In genomic region chr19:25924385-25924769, GRCm38 (mm10) we compare ENCODE assay signal across 12 mouse cellular contexts.
DNase-seq lines count a peak whose midpoint lies in the region; ATAC-seq lines count a peak whose summit lies in the region.
"Had no signal": no experiment of that assay in that cellular context is flagged by ENCODE, and none has a peak within 500 bp of the region (broad histone marks: within the 10 kb centered on the region; RNA-seq: fewer than 3 reads in every experiment).

No protein-coding gene starts in this region.

- 0 out of 2 replicates have a peak overlapping the region, but pooled peaks have one; percentile 12 for H3K4me2 ChIP-seq in embryonic facial prominence, embryonic 12.5 days (replicated peaks)
- no peak overlapping the region for H3K4me2 ChIP-seq in limb, embryonic 11.5 days (ENCODE audit: low read depth, severe bottlenecking)
- H3K4me2 ChIP-seq: neural tube, embryonic 13.5 days had no signal

- DNase-seq in kidney, postnatal 10 days: peak; percentile 7
- no peak for DNase-seq in kidney, postnatal 25 days
- peak; percentile 4 for DNase-seq in ES-CJ7 (ENCODE audit: low read depth, low spot score)
- peak; percentile 26 for DNase-seq in limb, embryonic 11.5 days (ENCODE audit: low spot score)
- DNase-seq: liver; right cerebral cortex, adult 18-20 months; thymus, postnatal 25 days had no signal

- H3K27ac ChIP-seq in embryonic facial prominence, embryonic 12.5 days: peak overlapping the region; percentile 71
- H3K27ac ChIP-seq in limb, embryonic 11.5 days (replicated peaks; ENCODE audit: low read depth, low read length): no peak overlapping the region
- H3K27ac ChIP-seq: neural tube, embryonic 13.5 days had no signal

- 34% methylated on average over 5 of the region's 5 CpGs for WGBS in embryonic facial prominence, embryonic 12.5 days
- 51% methylated on average over 5 of the region's 5 CpGs for WGBS in limb, embryonic 11.5 days

- H3K27me3 ChIP-seq in embryonic facial prominence, embryonic 12.5 days: no peaks in the 10 kb centered on the region
- no peaks in the 10 kb centered on the region for H3K27me3 ChIP-seq in limb, embryonic 11.5 days (ENCODE audit: control insufficient read depth, insufficient read depth, low read length)
- H3K27me3 ChIP-seq: neural tube, embryonic 13.5 days had no signal

- ATAC-seq in embryonic facial prominence, embryonic 12.5 days (ENCODE audit: insufficient number of reproducible peaks, insufficient read depth, low FRiP score, low TSS enrichment): no peak
- ATAC-seq in limb, embryonic 11.5 days (ENCODE audit: insufficient number of reproducible peaks, low FRiP score, low TSS enrichment, low read depth): no peak
- ATAC-seq in erythroid progenitor cell, adult 5-6 weeks (replicated peaks; ENCODE audit: low FRiP score, poor library complexity, severe bottlenecking): no peak
- no peak for ATAC-seq in megakaryocyte progenitor cell, adult 5-6 weeks (replicated peaks; ENCODE audit: poor library complexity)
- ATAC-seq: intestine, embryonic 16.5 days had no signal

- H3K9me3 ChIP-seq in embryonic facial prominence, embryonic 12.5 days: no peaks in the 10 kb centered on the region
- no peaks in the 10 kb centered on the region for H3K9me3 ChIP-seq in limb, embryonic 11.5 days (ENCODE audit: control insufficient read depth, low read length)
- H3K9me3 ChIP-seq: neural tube, embryonic 13.5 days had no signal

- H3K4me1 ChIP-seq in embryonic facial prominence, embryonic 12.5 days: peaks cover 17% of the 10 kb centered on the region
- H3K4me1 ChIP-seq in limb, embryonic 11.5 days (ENCODE audit: control insufficient read depth, insufficient read depth, low read length): peaks cover 4% of the 10 kb centered on the region; the same call in 1 of the 2 replicates

- no peak overlapping the region for H3K4me3 ChIP-seq in embryonic facial prominence, embryonic 12.5 days
- H3K4me3 ChIP-seq in limb, embryonic 11.5 days (ENCODE audit: low read depth, low read length): no peak overlapping the region
- H3K4me3 ChIP-seq: neural tube, embryonic 13.5 days had no signal

- H3K9ac ChIP-seq in embryonic facial prominence, embryonic 12.5 days: no peak overlapping the region
- no peak overlapping the region for H3K9ac ChIP-seq in limb, embryonic 11.5 days (ENCODE audit: low read length)
- H3K9ac ChIP-seq: neural tube, embryonic 13.5 days had no signal

- no peaks in the 10 kb centered on the region for H3K36me3 ChIP-seq in embryonic facial prominence, embryonic 12.5 days
- H3K36me3 ChIP-seq in limb, embryonic 11.5 days (ENCODE audit: control insufficient read depth, insufficient read depth, low read length): no peaks in the 10 kb centered on the region
- H3K36me3 ChIP-seq: neural tube, embryonic 13.5 days had no signal

Comparison
In these comparisons a context has a peak if more than half of its experiments do, and no peak if none do; other contexts are left out.
1. DNase-seq: peak in kidney, postnatal 10 days (single experiment), ES-CJ7 (single experiment) and limb, embryonic 11.5 days (single experiment); none in kidney, postnatal 25 days (0 of 2).